Mouse (Mus musculus) urinary bladder, postnatal 25 days (tissue): Measurements from ENCODE around the gene Creg1.

Source experiments
- DNase-seq: peaks from one replicate; pipeline ENCODE4 v3.0.0; 2022; ENCODE audit warnings: low spot score

Creg1 gene

DNA sequence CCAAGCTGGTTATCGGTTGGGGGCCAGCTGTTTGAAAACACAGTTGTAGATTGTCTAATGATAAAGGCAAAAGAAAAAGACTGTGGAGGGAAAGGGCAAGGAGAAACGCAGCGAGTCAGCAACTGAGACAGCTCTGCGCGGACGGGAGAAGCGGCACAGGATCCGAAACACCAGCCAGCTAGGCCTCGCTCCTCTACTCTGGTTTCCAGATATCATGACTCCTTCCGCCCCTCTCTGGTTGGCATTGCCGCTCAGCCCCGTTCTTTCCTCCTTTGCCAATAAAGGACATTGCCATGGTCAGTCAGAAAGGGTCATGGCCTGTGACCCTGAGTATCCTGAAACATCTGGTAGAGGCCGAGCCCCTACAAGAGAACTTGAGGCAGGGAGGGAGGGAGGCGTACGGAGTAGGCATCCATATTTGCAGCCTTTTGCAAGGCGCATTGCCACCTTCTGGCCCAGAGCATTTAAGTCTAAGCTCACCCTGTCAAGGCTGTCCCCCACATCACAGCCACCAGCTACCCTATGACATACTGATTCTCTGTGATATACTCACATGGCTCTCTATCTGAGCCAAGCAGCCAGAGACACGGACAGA, 25.6 kb downstream of the Creg1 start:
- no peak for DNase-seq

DNA sequence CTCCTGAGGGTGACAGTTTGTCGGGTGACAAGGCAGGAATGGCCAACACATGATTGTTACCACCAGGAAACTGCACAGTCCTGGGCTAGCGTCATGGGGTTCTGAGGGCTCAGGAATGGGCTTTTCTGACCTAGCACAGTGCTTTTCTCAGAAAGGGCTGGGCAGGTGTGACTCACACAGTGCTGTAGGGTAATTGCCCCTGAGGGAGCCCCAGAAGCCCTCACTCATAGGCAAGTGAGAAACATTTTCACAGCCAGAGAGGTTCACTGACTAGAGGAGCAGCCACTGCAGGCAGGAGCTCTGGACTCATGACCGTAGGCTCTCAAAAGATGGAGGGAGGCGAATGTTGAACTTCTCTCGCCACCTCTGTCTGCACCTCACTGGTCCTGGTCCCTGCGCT, 26.4 kb downstream of the Creg1 start:
- no peak for DNase-seq

DNA sequence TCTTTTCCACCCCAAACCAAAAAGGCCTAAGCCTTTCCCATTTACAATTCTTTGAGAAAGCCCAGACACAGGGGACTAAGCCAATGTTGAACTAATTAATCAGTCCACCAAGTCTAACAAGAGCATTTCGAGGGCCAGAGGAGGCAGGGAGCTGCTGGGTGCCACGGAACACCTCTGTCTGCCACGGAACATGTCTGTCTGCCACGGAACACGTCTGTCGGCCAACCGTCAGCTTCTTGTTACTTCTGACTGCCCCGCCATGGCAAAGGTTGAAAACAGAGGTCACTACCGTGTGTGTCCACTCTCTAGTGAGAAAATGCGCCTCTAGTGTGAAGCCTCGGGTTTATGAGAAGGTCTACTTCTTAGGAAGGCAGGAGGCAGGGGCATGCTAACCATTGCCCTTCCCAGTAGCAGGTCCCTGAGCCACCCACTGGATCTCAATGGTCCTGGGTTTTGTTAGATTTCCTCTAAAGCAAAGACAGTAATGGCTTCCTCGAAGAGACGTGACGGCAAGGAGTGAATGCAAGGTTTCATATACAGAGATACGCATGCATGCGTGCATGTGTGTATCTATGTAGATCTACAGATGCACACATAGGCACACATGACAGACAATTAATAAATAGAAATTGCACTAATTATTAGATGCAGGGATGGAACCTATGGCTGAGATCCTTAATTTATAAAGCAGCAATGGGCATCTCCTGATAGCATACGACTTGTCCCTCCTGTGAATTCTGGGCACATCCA, 27.1 kb downstream of the Creg1 start:
- DNase-seq, result no peak

DNA sequence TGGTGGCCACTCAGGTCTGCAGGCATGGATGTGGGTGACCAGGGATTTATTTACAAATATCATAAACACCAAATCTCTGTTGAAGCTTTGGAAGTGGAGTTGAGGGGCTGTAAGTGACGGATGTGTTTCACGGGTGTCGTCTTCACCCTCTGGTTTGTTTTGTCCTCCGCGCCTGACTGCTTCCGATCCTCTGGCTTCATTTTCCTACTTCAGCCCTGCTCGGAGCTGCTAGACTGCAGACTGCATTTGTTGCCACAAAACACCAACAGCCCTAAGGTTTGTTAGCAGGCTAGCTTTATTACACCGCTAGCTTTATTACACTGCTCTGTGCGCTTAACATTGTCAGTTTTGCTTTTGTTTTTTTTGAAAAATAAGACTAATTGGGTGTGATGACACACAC, 27.9 kb downstream of the Creg1 start:
- DNase-seq, result no peak

DNA sequence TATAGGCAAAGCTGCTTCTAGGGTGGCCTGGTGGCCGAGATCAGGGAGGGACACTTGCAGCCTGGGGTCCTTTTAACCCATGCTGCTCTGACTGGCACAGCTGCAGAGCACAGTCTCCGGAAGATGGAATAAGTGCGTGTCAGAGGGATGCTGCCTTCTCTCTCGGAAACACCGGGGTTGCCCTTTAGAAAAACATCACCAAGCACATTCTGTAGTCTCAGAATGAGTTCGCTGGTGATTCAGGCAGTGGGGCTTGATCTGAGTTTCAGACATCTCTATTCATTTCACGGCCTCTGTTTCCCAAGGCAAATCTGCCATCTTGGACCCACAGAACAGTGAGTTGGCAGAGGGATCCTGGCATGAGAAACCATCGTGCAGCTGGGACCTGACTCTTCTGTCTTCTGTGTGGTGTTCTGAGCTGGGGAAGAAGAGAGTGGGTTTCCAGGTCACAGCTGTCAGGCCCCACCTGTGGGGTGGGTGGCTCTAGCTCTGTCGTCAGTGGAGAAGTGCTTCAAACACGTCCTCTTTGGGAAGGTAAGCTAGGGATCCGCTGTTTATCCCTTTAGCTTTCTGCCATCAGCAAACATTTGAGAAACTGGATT, 38.3 kb downstream of the Creg1 start:
- no peak for DNase-seq

GRCm38 (mm10) chr1:165803107-165803506, 39.6 kb downstream of the Creg1 start:
- no peak for DNase-seq

DNA sequence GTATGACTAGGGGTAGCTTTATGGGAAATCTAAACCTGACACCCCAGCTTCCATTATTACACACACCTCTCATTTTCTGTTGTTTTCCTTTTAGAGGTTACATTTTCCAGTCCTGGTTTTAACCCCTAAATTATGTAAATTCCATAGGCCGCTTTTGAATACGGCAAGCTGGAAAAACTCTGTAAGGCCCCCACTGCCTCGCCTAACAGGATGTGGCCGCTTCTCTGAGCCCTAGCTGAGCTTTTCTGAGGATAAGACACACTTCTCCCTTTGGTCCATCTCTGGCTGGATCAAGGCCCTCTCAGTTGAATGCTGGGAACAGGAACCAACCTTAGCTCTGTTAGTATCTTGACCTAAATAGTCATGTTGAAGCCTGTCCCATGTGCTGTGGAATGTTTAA, 40.6 kb downstream of the Creg1 start:
- DNase-seq, result no peak

DNA sequence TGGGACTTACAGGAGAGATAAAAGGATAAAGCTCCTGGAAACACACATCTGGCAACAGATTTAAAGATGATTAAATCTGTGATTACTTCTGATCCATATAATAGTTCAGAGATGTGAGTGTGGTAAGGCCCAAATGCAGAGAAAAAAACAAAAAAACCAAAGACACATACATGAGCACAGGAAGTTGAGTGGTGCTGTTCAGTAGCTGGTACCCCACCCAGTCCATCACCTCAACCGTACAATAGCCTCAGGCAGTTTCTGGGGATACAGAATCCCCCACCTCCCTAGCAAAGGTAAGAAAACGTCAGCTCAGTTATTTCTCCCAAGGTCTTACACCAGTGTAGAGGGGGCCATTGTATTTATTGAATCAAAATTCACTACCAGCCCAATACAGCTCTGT, 47.1 kb downstream of the Creg1 start:
- no peak for DNase-seq

GRCm38 (mm10) chr1:165811170-165811569, 47.6 kb downstream of the Creg1 start:
- no peak for DNase-seq

- no peak for DNase-seq
Observed at GRCm38 (mm10) chr1:165812775-165813174, 49.2 kb downstream of the Creg1 start.

DNA sequence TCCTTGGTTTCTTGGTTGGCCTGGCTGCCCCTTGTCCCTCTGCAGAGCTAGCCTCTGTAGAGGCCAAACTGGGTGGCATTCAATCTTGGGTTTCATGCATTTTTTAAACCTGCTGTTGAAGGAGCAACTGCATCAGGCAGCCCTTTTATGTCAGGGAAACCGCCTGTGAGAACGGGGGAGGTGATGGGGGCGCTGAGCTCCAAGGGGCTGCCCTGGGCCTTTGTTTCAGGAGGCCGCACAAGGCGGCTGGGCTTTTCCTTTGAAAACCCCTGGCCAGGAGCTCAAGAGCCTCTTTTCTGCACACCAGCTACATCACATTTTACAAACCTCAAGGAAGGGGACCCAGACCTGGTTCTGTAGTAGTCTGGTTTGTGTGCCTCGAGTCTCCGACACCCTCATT, 50.6 kb downstream of the Creg1 start:
- no peak for DNase-seq

DNA sequence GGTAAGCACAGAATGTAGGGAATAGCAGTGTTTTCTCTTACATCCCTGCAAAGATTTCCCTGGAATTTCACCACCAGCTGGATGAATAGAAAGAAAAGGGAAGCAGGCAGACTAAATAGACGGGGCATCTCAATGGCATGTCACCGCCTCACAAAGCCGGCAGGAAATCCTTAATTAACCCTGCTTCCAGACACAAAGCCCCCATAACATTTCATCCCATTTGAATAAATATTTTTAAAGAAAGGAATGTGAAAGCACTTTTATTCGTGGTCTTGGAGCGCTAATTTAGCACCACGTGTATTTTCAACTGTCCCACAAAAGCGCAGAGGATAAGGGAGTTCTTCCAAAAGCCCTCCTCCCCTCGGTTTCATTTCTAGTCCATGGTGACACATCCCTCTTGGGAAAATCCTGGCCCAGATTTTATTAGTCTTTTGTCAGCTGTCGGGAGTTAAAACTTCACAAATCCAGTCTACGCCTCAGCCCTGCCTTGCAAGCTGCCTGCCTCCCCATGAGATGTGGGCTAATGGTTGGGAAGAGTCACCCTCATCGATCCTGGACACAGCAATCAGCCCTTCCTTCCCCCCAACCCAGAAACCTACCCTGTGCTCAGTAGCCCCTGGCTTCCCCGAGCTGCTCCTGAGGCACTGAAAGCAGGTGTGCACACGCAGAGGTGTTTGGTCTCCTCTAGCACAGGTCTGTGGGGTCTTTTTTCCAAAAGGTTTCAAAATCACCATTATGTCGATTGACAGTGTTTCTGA, 51.2 kb downstream of the Creg1 start:
- DNase-seq, result no peak

GRCm38 (mm10) chr1:165816391-165816790, 52.8 kb downstream of the Creg1 start:
- DNase-seq, result no peak

DNA sequence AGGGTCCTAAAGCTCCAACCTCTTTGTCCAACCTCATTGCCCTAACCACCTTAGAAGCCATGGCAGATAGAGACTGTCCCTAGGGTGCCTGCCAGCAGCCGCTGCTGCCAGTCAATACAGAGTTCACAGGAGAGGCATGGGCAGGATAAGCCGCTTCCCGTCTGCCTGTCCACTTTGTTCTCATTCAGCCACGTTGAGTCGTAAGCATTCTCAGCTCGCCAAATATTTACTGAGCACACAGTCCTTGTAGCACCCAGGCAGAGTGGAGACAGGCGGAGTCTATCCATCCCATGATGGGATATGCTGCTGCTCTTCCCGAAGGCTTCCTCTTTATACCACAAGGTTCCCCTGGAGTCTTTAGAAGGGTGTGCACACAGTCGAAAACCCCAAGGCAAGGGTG, 53.7 kb downstream of the Creg1 start:
- DNase-seq, result no peak

- no peak for DNase-seq
Observed at GRCm38 (mm10) chr1:165818145-165818860, 54.8 kb downstream of the Creg1 start.

GRCm38 (mm10) chr1:165819147-165819546, 55.6 kb downstream of the Creg1 start:
- no peak for DNase-seq

GRCm38 (mm10) chr1:165822031-165822430, 58.5 kb downstream of the Creg1 start:
- no peak for DNase-seq
